Mouse (Mus musculus): ENCODE data around the gene Atp13a5. TPM values are rescaled to one million over a fixed set of nuclear protein-coding genes. Genes with fewer than 3 reads are reported as not detected.

Gene Atp13a5
- polyA plus RNA-seq, 1 experiment from 2014 or later, result not detected

DNA sequence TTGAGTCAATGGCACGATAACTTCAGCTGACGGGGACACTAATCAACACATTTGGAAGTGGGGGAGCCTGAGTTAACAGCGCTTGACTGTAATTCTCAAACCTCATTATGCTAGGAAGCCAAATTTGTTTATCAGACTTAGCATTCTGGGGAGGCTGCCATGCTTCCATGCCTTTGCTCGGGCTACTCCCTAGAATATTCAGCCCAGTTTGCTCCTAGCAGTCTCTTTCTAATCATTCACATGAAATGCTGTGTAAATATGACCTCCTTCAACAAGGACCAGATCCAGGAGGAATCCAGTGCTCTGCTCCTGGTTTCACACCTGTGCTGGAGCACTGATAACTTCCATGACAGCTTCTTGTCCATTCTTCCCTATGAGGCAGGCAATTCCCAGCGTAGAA, 47.6 kb downstream of the Atp13a5 start:
- TF ChIP-seq CTCF (IDR thresholded peaks at IDR 0.05; ENCODE audit: low read depth), result no peak
- Histone ChIP-seq H3K27ac (ENCODE audit: low read depth) (no peak overlapping the region), H3K4me1 (ENCODE audit: insufficient read depth) (no peaks in the 10 kb centered on the region), H3K36me3 (ENCODE audit: insufficient read depth) (no peaks in the 10 kb centered on the region), H3K27me3 (ENCODE audit: insufficient read depth, low read length) (no peaks in the 10 kb centered on the region), H3K9ac (no peak overlapping the region), H3K9me3 (ENCODE audit: low read depth, low read length) (no peaks in the 10 kb centered on the region), H3K4me2 (no peak overlapping the region), H3K4me3 (ENCODE audit: low read depth, low read length) (no peak overlapping the region)
- WGBS, result 67% methylated on average over 5 of the region's 5 CpGs
- DNase-seq, result no peak
- no peak; the same call in 1 of the 2 replicates for ATAC-seq (ENCODE audit: insufficient read depth)

DNA sequence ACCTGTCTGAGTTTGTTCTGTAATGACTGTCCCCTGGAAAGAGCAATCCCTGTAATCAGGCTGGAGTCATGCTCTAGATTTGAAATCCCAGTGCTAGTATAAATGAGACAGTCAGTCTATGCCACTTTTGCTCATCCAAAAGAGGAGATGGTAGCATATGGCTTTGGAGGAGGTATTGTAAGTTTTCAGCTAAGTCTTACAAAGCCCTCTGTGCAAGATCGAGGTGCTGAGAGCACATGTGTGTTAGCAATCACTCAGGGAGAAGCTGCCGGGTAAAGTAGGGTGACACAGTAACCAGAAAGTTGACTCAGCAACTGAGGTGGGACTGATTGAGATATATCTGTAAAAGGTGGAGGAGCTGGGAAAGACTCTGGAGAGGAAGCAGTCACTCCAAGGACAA, 49.3 kb downstream of the Atp13a5 start:
- Histone ChIP-seq H3K4me2 (no peak overlapping the region), H3K9me3 (ENCODE audit: low read depth, low read length) (no peaks in the 10 kb centered on the region), H3K27me3 (ENCODE audit: insufficient read depth, low read length) (no peaks in the 10 kb centered on the region), H3K9ac (no peak overlapping the region), H3K4me3 (ENCODE audit: low read depth, low read length) (no peak overlapping the region), H3K36me3 (ENCODE audit: insufficient read depth) (no peaks in the 10 kb centered on the region), H3K27ac (ENCODE audit: low read depth) (no peak overlapping the region), H3K4me1 (ENCODE audit: insufficient read depth) (no peaks in the 10 kb centered on the region)
- TF ChIP-seq CTCF (IDR thresholded peaks at IDR 0.05; ENCODE audit: low read depth), result no peak
- no peak for DNase-seq
- WGBS, result 65% methylated on average over 2 of the region's 2 CpGs
- ATAC-seq (ENCODE audit: insufficient read depth), result no peak

DNA sequence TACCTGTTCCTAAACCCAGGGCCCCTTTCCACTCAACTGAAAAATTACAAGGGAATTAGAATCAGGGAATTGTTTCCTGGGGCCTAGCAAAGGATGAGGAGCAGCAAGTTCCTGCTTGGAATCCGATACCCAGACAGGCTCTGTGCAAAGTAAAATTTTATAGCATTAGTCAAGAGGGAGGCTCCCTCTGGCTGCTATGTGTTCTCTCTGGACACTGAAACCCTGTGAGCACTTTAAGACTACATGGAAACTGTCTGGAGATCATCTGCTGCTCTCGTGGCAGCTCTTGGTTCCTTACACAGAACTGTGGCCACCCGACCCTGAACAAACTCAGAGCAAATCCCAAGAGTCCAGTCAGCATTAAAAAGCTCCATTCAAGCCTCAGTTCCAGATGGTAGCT, 50.6 kb downstream of the Atp13a5 start:
- Histone ChIP-seq H3K9me3 (ENCODE audit: low read depth, low read length) (no peaks in the 10 kb centered on the region), H3K27me3 (ENCODE audit: insufficient read depth, low read length) (no peaks in the 10 kb centered on the region), H3K4me2 (no peak overlapping the region), H3K9ac (no peak overlapping the region), H3K4me3 (ENCODE audit: low read depth, low read length) (no peak overlapping the region), H3K36me3 (ENCODE audit: insufficient read depth) (no peaks in the 10 kb centered on the region), H3K4me1 (ENCODE audit: insufficient read depth) (no peaks in the 10 kb centered on the region), H3K27ac (ENCODE audit: low read depth) (no peak overlapping the region)
- no peak for TF ChIP-seq CTCF (IDR thresholded peaks at IDR 0.05; ENCODE audit: low read depth)
- ATAC-seq (ENCODE audit: insufficient read depth) (no peak), DNase-seq (no peak)
- 67% methylated on average over 3 of the region's 3 CpGs for WGBS

DNA sequence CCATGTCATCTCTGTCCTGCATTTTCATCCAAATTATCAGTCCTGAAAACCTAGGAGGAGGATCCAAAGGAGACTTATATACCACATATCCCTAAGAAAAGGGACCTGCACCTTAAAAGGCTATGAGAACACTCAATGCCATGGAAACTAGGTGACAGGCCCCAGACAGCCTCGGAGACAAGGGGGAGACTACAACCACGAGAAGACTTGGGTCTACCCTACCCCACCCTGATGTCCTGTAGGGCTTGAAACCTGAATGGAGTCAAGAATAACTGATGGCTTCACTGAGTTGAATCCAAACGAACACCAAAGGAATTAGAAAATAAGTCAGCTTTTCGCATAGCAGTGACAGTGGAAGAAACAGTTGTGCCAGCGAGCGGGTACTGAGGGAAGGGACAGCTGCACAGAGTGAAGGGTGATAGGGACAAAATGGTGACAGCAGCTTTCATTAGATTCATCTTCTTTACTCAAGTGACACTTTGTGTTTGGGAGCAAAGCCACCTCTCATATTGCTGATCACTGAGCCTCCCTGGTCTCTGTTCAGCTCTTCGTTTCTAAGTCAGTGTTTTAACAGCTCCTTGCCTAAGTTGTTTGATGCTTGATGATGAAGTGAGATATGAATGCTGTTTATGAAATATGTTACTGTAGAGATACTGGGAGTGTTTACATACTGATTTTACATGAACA, 53.2 kb downstream of the Atp13a5 start:
- Histone ChIP-seq H3K9me3 (ENCODE audit: low read depth, low read length) (no peaks in the 10 kb centered on the region), H3K9ac (no peak overlapping the region), H3K4me2 (no peak overlapping the region), H3K27ac (ENCODE audit: low read depth) (no peak overlapping the region), H3K4me3 (ENCODE audit: low read depth, low read length) (no peak overlapping the region), H3K36me3 (ENCODE audit: insufficient read depth) (no peaks in the 10 kb centered on the region), H3K27me3 (ENCODE audit: insufficient read depth, low read length) (no peaks in the 10 kb centered on the region), H3K4me1 (ENCODE audit: insufficient read depth) (no peaks in the 10 kb centered on the region)
- ATAC-seq (ENCODE audit: insufficient read depth) (peak; percentile 60; the same call in 1 of the 2 replicates), DNase-seq (peak; percentile 51)
- WGBS, result 52% methylated on average over 7 of the region's 7 CpGs
- TF ChIP-seq CTCF (IDR thresholded peaks at IDR 0.05; ENCODE audit: low read depth), result no peak

DNA sequence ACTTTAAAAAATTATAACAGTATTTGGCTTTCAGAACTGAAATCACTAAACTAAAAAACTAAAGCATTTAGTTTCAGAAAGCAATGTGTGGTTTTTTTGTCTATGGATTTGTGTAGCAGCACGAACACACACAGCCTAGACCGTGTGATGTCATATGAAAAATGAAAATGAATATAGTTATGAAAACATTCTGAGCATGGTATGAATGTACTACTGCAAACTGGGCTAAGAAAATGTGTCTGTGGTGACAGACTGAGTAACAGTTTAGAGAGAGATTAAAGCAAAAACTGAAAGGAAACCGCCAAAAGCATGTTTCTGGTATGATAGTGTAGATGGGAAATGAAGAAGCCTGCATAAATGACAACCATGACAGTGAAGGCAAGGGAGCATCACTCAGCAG, 57.8 kb downstream of the Atp13a5 start:
- H3K27me3 ChIP-seq (ENCODE audit: insufficient read depth, low read length), result no peaks in the 10 kb centered on the region
- TF ChIP-seq CTCF (IDR thresholded peaks at IDR 0.05; ENCODE audit: low read depth), result no peak
- H3K9ac ChIP-seq, result no peak overlapping the region
- H3K27ac ChIP-seq (ENCODE audit: low read depth), result no peak overlapping the region
- WGBS, result 66% methylated on average over 3 of the region's 3 CpGs
- no peaks in the 10 kb centered on the region for H3K9me3 ChIP-seq (ENCODE audit: low read depth, low read length)
- ATAC-seq (ENCODE audit: insufficient read depth) (no peak), DNase-seq (no peak)
- H3K36me3 ChIP-seq (ENCODE audit: insufficient read depth), result no peaks in the 10 kb centered on the region
- no peak overlapping the region for H3K4me2 ChIP-seq
- no peak overlapping the region for H3K4me3 ChIP-seq (ENCODE audit: low read depth, low read length)
- H3K4me1 ChIP-seq (ENCODE audit: insufficient read depth), result no peaks in the 10 kb centered on the region

DNA sequence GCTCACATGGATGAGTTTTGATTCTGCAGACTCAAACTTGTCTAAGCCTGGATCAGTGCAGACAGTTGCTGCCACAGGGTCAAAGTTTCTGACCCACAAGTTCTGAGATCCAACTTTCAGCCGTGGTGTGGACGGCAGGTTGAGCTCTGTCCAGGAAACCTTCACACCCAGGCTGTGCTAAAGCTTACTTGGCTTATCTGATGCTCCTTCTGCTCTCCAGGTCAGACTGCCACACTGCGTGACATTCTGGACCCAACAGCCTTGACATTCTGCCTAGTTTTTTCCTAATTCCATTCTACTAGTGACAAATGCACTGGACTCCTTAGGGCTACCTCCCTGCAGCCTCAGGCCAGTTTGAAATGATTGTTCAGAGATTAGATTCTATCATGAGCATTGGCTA, 63.1 kb downstream of the Atp13a5 start:
- H3K4me2 ChIP-seq, result no peak overlapping the region
- WGBS, result 64% methylated on average over 3 of the region's 3 CpGs
- H3K9ac ChIP-seq, result no peak overlapping the region
- no peak for TF ChIP-seq CTCF (IDR thresholded peaks at IDR 0.05; ENCODE audit: low read depth)
- H3K9me3 ChIP-seq (ENCODE audit: low read depth, low read length), result no peaks in the 10 kb centered on the region
- H3K4me1 ChIP-seq (ENCODE audit: insufficient read depth), result no peaks in the 10 kb centered on the region
- no peaks in the 10 kb centered on the region for H3K27me3 ChIP-seq (ENCODE audit: insufficient read depth, low read length)
- ATAC-seq (ENCODE audit: insufficient read depth) (no peak), DNase-seq (no peak)
- no peak overlapping the region for H3K4me3 ChIP-seq (ENCODE audit: low read depth, low read length)
- no peak overlapping the region for H3K27ac ChIP-seq (ENCODE audit: low read depth)
- H3K36me3 ChIP-seq (ENCODE audit: insufficient read depth), result no peaks in the 10 kb centered on the region

DNA sequence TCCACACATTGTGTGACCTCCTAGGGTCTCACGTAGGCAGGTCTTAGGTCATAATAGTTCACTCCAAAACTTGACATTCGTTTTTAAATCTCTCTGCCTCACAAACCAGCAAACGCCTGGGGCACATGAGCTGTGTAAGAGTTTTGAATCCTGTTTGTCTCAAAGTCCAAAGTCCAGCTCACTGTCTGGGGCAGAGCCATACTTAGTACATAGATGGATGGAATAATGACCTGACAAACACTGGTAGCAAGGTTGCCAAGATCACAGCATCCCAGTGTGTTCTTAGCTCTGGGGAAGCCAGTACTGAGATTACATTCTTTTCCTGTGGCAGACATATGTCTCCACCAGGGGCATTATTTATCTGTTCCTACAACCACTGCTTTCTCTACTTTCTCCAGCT, 63.5 kb downstream of the Atp13a5 start:
- 80% methylated on average over 3 of the region's 3 CpGs for WGBS

More for the DNA sequence above, 63.5 kb downstream of the Atp13a5 start:
- DNase-seq (no peak), ATAC-seq (ENCODE audit: insufficient read depth) (no peak)
- H3K9me3 ChIP-seq (ENCODE audit: low read depth, low read length), result no peaks in the 10 kb centered on the region
- no peak overlapping the region for H3K4me3 ChIP-seq (ENCODE audit: low read depth, low read length)
- H3K4me1 ChIP-seq (ENCODE audit: insufficient read depth), result no peaks in the 10 kb centered on the region
- no peak overlapping the region for H3K9ac ChIP-seq
- no peaks in the 10 kb centered on the region for H3K36me3 ChIP-seq (ENCODE audit: insufficient read depth)
- no peaks in the 10 kb centered on the region for H3K27me3 ChIP-seq (ENCODE audit: insufficient read depth, low read length)
- TF ChIP-seq CTCF (IDR thresholded peaks at IDR 0.05; ENCODE audit: low read depth), result no peak
- no peak overlapping the region for H3K27ac ChIP-seq (ENCODE audit: low read depth)
- no peak overlapping the region for H3K4me2 ChIP-seq

Measured in lung, embryonic 14.5 days (tissue).